Mouse (Mus musculus) lung, postnatal 0 days (tissue): ENCODE measurements at regions not wholly inside any gene's neighbourhood (a gene's known extent, or its start where the extent isn't known, plus 50 kb on each side); places are given as distances from the start of the nearest gene placed in this dataset.

Experiments used
- CTCF ChIP-seq: IDR thresholded peaks from 2 replicates; pipeline ENCODE4 v1.5.1; 2016; ENCODE audit warnings: antibody characterized with exemption, mild to moderate bottlenecking
- EP300 ChIP-seq: IDR thresholded peaks from 2 replicates; pipeline ENCODE4 v1.6.1; 2016; ENCODE audit warnings: antibody characterized with exemption, mild to moderate bottlenecking, control low read depth

- TF ChIP-seq CTCF (no peak), EP300 (no peak)
Measured at GRCm38 (mm10) chr13:31704199-31704598, 78.6 kb downstream of the Foxf2 start.
